Mouse (Mus musculus): ENCODE results near the gene Optc.

DNA sequence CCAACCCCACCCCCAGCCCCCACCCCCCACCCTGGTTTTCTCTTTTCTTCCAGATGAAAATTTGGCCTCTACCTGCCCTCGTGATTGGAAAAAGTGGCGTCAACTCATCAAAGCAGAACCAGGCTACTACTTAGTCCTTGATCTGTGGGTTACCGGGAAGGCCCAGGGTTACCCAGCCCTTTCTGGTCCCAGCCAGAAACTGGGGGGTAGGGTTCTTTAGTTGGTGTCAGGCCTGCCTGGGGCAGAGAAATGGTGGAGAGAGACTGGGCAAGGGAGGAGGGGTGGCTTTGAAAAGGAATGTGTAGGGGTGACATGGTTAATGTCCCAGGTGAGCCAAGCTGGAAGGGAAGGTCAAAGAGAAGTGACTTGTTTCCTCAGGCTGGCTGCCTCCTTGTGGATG lies 51.1 kb downstream of the Optc start:
- no peak for TF ChIP-seq CTCF (IDR thresholded peaks at IDR 0.05; ENCODE audit: borderline replicate concordance, insufficient read depth, low read depth, low read length)
- no peak for TF ChIP-seq POLR2A (IDR thresholded peaks at IDR 0.05; ENCODE audit: borderline replicate concordance, insufficient read depth, low read length)

Measured in cerebellum, adult 2 months (tissue).